Mouse (Mus musculus): ENCODE data around the gene Cbx4. TPM values are rescaled to one million over a fixed set of nuclear protein-coding genes. Genes with fewer than 3 reads are reported as not detected.
A peak's percentile ranks its signal among the peaks of the same experiment; 100 is the strongest.

The Cbx4 gene
- polyA plus RNA-seq, 1 experiment = 17.2 TPM

GRCm38 (mm10) chr11:119052661-119053256, 33.3 kb downstream of the Cbx4 start:
- peaks cover 50% of the 10 kb centered on the region for H3K27me3 ChIP-seq (ENCODE audit: control insufficient read depth, insufficient read depth, low read length)

GRCm38 (mm10) chr11:119051927-119052660, 33.9 kb downstream of the Cbx4 start:
- DNase-seq (ENCODE audit: low read depth in 1 of 2, low spot score in 2 of 2) = no peak
- Histone ChIP-seq H3K27ac (ENCODE audit: insufficient read depth, low read length) (no peak overlapping the region), H3K27me3 (ENCODE audit: control insufficient read depth, insufficient read depth, low read length) (peaks cover 52% of the 10 kb centered on the region), H3K36me3 (ENCODE audit: control insufficient read depth, insufficient read depth, low read length) (no peaks in the 10 kb centered on the region), H3K4me3 (ENCODE audit: extremely low read depth, insufficient read depth, insufficient read length) (no peak overlapping the region), H3K4me1 (ENCODE audit: control insufficient read depth, insufficient read depth, insufficient read length) (peaks cover 39% of the 10 kb centered on the region)
- no peak for TF ChIP-seq POLR2A (IDR thresholded peaks at IDR 0.05; ENCODE audit: low read depth, low read length)
- TF ChIP-seq CTCF (IDR thresholded peaks at IDR 0.05; ENCODE audit: extremely low read depth, insufficient read depth, insufficient read length, insufficient replicate concordance) = peak; percentile 55; the same call in 1 of the 2 replicates
- WGBS = 11% methylated on average over 15 of the region's 15 CpGs

More at GRCm38 (mm10) chr11:119052661-119053256, 33.3 kb downstream of the Cbx4 start:
- DNase-seq (ENCODE audit: low read depth in 1 of 2, low spot score in 2 of 2) = no peak
- WGBS = 10% methylated on average over 13 of the region's 13 CpGs
- Histone ChIP-seq H3K36me3 (ENCODE audit: control insufficient read depth, insufficient read depth, low read length) (no peaks in the 10 kb centered on the region), H3K4me1 (ENCODE audit: control insufficient read depth, insufficient read depth, insufficient read length) (peaks cover 40% of the 10 kb centered on the region), H3K27ac (ENCODE audit: insufficient read depth, low read length) (0 out of 2 replicates have a peak overlapping the region, but pooled peaks have one; percentile 26), H3K4me3 (ENCODE audit: extremely low read depth, insufficient read depth, insufficient read length) (peak overlapping the region; percentile 51; the same call in 1 of the 2 replicates)
- TF ChIP-seq POLR2A (IDR thresholded peaks at IDR 0.05; ENCODE audit: low read depth, low read length) = no peak
- no peak for TF ChIP-seq CTCF (IDR thresholded peaks at IDR 0.05; ENCODE audit: extremely low read depth, insufficient read depth, insufficient read length, insufficient replicate concordance)

- Histone ChIP-seq H3K4me1 (ENCODE audit: control insufficient read depth, insufficient read depth, insufficient read length) (peaks cover 46% of the 10 kb centered on the region), H3K27me3 (ENCODE audit: control insufficient read depth, insufficient read depth, low read length) (peaks cover 59% of the 10 kb centered on the region), H3K4me3 (ENCODE audit: extremely low read depth, insufficient read depth, insufficient read length) (no peak overlapping the region), H3K36me3 (ENCODE audit: control insufficient read depth, insufficient read depth, low read length) (no peaks in the 10 kb centered on the region), H3K27ac (ENCODE audit: insufficient read depth, low read length) (no peak overlapping the region)
- DNase-seq (ENCODE audit: low read depth in 1 of 2, low spot score in 2 of 2) = no peak
- TF ChIP-seq CTCF (IDR thresholded peaks at IDR 0.05; ENCODE audit: extremely low read depth, insufficient read depth, insufficient read length, insufficient replicate concordance) = no peak
- TF ChIP-seq POLR2A (IDR thresholded peaks at IDR 0.05; ENCODE audit: low read depth, low read length) = no peak
Observed at GRCm38 (mm10) chr11:119051426-119051825, 34.6 kb downstream of the Cbx4 start.

- H3K27ac ChIP-seq (ENCODE audit: insufficient read depth, low read length) = no peak overlapping the region
- no peak for TF ChIP-seq CTCF (IDR thresholded peaks at IDR 0.05; ENCODE audit: extremely low read depth, insufficient read depth, insufficient read length, insufficient replicate concordance)
- no peak for TF ChIP-seq POLR2A (IDR thresholded peaks at IDR 0.05; ENCODE audit: low read depth, low read length)
- H3K36me3 ChIP-seq (ENCODE audit: control insufficient read depth, insufficient read depth, low read length) = no peaks in the 10 kb centered on the region
- H3K4me1 ChIP-seq (ENCODE audit: control insufficient read depth, insufficient read depth, insufficient read length) = peaks cover 43% of the 10 kb centered on the region
- 0% methylated on average over 2 of the region's 2 CpGs for WGBS
- no peak for DNase-seq (ENCODE audit: low read depth in 1 of 2, low spot score in 2 of 2)
- peaks cover 60% of the 10 kb centered on the region for H3K27me3 ChIP-seq (ENCODE audit: control insufficient read depth, insufficient read depth, low read length)
- H3K4me3 ChIP-seq (ENCODE audit: extremely low read depth, insufficient read depth, insufficient read length) = no peak overlapping the region
Observed at GRCm38 (mm10) chr11:119050361-119050760, 35.7 kb downstream of the Cbx4 start.

- no peak overlapping the region for H3K4me3 ChIP-seq (ENCODE audit: extremely low read depth, insufficient read depth, insufficient read length)
- DNase-seq (ENCODE audit: low read depth in 1 of 2, low spot score in 2 of 2) = no peak
- TF ChIP-seq CTCF (IDR thresholded peaks at IDR 0.05; ENCODE audit: extremely low read depth, insufficient read depth, insufficient read length, insufficient replicate concordance) (no peak), POLR2A (IDR thresholded peaks at IDR 0.05; ENCODE audit: low read depth, low read length) (no peak)
- no peak overlapping the region for H3K27ac ChIP-seq (ENCODE audit: insufficient read depth, low read length)
- no peaks in the 10 kb centered on the region for H3K36me3 ChIP-seq (ENCODE audit: control insufficient read depth, insufficient read depth, low read length)
- 3% methylated on average over 13 of the region's 13 CpGs for WGBS
- H3K27me3 ChIP-seq (ENCODE audit: control insufficient read depth, insufficient read depth, low read length) = peaks cover 59% of the 10 kb centered on the region
- peaks cover 26% of the 10 kb centered on the region for H3K4me1 ChIP-seq (ENCODE audit: control insufficient read depth, insufficient read depth, insufficient read length)
Observed at GRCm38 (mm10) chr11:119048133-119048510, 37.9 kb downstream of the Cbx4 start.

- Histone ChIP-seq H3K4me3 (ENCODE audit: extremely low read depth, insufficient read depth, insufficient read length) (peak overlapping the region; percentile 42), H3K27me3 (ENCODE audit: control insufficient read depth, insufficient read depth, low read length) (peaks cover 62% of the 10 kb centered on the region), H3K27ac (ENCODE audit: insufficient read depth, low read length) (no peak overlapping the region), H3K4me1 (ENCODE audit: control insufficient read depth, insufficient read depth, insufficient read length) (peaks cover 26% of the 10 kb centered on the region), H3K36me3 (ENCODE audit: control insufficient read depth, insufficient read depth, low read length) (no peaks in the 10 kb centered on the region)
- no peak for DNase-seq (ENCODE audit: low read depth in 1 of 2, low spot score in 2 of 2)
- TF ChIP-seq POLR2A (IDR thresholded peaks at IDR 0.05; ENCODE audit: low read depth, low read length) = no peak
- 2% methylated on average over 42 of the region's 43 CpGs for WGBS
Observed at GRCm38 (mm10) chr11:119047261-119048132, 38.5 kb downstream of the Cbx4 start.

Measured in spleen, adult 2 months (tissue).